Mouse (Mus musculus) urinary bladder, adult 18-20 months (tissue): ENCODE results near the gene Vars.
A peak's percentile ranks its signal among the peaks of the same experiment; 100 is the strongest.
"Not testable (repeated sequence)": the region's sequence is repeated elsewhere in the genome, so short reads cannot be mapped to it uniquely, and the experiment has no call there.

Experiments used
- DNase-seq, 2 experiments: peaks; one replicate each; pipeline ENCODE4 v3.0.0; 2022; ENCODE audit warnings: low spot score in 2 of 2, mixed read lengths in 2 of 2

Gene Vars

DNA sequence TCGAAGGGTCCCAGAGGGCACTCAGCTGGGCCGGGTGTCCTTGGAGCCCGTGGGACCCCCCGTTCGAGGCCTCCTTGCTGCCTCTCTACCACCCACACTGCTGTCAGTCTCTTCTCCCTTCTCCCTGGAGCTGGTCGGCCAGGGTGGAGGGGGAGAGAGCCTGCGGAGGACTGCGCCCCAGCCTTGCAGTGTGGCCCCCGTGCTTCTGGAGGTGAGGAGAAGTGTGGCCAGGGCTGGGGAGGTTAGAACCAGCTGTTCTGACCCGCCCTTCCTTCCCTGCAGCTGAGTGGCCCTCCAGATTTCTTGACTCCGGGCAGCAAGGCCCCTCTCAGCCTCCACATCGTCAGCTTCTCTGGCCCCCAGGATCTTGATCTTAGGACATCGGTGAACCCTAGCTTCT is 23.5 kb downstream of the Vars start:
- no peak for DNase-seq

DNA sequence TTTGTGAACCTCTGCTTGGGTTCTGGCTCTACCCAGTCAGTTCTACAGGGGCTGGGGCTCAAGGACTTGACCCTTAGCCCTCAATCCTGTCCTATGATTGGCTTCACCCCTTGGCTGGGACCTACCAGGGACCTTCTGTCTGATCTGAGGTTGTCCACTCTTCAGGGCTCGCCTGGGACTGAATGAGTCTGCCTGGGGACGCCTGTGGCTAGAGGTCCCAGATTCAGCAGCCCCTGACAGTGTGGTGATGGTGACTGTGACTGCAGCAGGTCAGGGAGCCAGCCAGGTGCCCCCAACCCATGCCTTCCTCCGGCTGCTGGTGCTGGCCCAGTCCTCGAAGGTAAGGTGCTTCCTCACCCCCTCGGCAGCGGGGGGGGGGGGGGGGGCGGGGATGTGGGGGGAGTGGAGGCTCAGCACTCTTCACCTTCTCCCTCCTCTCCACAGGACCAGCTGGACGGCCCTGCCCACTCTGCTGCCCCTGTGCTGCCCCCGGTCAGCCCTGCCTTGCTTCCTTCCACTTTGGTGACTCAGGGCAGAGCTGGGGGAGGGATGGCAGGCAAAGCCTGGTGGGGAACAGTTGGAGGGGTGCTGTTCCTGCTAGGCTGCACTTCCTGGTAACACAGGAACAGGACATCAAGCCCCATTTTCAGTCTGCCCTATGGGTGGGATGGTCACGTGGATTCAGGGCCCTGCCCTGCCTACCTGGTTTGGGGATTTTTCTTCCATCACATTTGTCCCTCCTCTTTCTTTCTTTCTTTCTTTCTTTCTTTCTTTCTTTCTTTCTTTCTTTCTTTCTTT is 24.1 kb downstream of the Vars start:
- no peak for DNase-seq

DNA sequence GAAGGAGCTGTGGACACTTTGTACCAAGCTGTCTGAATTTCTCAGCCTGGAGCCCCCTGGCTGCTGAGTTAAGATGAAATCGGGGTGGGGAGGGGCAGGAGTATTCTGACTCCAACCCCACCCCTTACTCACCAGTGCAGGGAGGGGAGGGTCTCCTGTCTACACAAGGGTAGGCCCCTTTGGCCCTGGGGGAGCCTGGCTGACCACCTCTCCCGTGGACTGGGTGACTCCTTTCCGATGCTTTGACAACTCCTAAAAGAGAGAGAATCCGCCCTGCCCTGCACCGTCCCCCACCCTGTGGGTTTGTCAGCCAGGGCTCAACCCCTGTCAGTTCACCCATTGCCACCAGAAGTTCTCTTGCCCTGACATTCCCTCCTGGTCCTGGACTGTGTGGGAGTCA is 25.4 kb downstream of the Vars start:
- no peak for DNase-seq

DNA sequence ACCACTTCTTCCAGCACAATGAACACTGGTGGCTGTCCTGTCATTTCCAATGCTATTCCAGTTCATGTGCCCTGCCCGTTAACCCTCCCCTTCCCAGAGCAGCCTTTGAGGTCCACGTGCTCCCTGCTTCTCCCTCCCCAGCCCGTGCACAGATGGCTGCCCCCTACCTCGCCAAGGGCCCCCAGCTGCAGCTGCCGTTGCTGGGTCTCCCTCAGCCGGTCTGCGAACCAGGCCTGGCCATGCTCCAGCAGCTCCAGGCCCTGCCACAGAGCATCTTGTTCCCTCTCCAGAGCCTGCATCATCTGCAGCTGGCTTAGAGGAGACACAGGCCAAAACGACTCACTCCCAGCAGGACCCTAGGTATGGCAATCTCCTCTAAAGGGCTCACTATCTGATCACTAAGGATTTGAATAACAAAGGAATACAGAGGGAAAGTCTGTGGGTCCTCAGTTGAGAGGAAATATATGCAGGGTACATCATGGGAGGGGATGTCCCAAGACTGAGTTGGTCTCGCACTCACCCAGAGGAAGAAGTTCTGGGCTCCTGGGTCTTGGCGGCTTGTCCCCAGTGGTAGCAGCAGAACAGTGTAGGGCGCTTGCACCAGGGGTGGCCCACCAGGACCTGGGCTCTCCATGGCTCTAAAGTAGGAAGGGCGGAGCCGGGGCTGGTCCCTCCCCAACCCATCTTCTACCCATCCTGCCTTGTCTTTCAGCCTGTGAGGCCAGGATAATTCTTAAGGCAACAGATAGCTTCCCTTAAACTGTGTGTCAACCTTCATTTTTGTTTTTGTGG is 26.7 kb downstream of the Vars start, which contains the start of gene Sapcd1:
TSS of gene Sapcd1 (minus strand) at position 740 of the 792 bp plus-strand sequence.
- DNase-seq: no peak

DNA sequence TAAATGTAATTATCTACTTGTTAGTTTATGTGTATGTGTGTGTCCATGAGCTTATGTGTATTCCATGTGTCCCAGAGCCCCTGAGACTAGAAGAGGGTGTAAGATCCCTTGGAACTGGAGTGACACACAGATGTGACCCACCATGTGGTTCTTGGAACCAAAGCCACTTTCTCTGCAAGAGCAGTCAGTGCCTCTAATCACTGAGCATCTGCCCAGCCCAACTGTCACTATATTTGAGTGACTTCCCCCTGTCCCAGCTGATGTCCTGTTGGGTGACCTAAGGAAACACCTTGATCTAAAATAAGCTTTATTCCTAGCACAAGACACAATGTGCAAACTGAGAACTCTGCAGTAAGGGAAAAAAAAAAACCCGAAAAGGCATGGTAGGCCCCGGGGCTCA is 27.5 kb downstream of the Vars start:
- DNase-seq: no peak

DNA sequence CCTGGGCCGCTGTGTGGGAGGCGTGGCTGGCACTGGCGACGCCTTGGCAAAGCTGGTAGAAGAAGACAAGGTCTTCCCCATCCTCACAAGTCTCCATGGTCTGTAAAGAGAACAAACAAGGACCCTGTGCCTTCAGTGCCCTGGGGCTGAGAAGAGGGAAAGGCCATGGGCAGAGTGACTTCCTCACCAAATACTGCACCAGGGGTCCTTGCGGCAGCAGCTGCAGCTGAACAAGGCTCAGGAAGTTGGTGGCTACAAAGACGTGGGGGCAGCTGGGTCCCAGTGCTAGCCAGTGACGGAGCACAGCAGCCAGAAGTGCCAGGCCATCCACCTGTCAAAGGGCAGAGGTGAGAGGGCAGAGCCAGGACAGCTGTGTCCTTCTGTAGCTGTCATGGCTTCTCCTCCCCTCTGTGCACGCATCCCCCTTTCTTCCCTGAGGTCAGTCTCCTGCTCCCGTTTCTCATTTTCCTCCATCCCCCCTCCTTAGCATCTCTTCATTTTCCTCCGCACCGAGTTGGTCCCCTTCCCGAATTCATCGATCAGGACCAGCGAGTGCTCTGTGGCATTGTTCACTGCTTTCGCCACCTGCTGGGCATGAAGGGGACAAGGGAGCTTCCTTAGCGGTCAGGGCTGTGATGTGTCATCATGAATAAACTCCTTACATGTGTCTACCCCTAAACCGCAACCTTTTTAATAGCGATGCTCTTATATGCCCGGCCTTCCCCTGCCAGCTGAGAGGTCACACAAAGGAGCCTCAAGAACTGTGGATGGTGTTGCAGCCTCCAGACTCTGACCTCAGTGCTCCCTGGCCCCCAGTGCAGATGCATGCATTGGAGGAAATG is 29.1 kb downstream of the Vars start:
- DNase-seq: no peak

DNA sequence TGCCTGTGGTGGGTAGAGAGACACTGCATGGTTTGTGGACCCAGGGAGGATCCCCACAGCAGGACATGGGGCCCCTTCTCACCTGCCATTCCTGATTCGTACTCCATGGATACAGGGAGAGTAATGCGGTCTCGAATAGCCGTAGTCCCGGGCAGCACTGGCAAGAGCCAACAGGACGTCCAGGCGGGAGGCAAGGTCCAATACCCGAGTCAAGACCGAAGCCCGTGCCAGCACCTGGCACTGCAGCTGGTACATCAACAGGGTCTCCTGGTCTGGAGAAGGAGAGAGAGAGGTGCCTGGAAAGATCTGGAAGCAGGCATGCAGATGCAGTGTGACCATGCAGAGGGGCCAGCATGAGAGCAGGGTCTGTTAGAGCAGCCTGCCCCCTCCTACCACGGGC is 30.5 kb downstream of the Vars start:
- DNase-seq: no peak

DNA sequence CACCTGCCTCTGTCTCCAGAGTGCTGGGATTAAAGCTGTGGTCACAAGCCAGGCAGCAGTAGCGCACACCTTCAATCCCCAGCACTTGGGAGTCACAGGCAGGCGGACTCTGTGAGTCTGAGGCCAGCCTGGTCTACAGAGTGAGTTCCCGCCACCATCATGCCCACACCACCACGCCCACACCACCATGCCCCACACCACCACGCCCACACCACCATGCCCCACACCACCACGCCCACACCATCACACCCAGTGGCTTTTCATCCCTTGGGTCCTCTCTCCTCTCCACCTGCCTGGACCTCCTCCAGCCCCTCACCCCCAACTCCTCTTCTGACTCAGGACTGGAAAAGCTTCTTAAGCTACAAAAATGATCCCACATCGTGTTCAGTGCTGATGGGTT is 31.1 kb downstream of the Vars start:
- no peak for DNase-seq

DNA sequence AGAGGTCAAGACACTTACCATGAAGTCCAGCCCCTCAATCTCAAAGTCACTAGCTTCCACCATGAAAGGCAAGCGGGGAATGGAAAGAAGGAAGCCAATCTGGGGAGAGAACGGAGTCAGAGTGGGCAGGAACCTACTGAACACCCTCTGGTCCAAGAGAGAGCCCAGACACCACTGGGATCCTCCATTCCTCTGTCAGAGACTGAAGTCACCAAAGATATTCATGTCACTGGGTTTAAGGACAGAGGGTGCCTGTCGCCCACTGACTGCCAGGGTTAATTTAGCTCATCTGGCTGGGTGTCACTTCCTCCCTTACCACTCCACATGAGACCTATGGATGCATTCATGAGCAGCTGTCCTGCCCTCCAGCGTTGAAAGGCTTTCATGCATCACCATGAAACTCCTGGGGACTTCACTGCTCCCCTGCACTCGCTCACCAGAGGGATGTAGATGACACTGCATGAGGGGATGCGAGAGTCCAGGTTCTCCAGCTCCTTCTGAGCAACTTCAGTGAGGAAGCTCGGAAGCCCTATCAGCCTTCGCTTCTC is 31.6 kb downstream of the Vars start:
- no peak for DNase-seq

DNA sequence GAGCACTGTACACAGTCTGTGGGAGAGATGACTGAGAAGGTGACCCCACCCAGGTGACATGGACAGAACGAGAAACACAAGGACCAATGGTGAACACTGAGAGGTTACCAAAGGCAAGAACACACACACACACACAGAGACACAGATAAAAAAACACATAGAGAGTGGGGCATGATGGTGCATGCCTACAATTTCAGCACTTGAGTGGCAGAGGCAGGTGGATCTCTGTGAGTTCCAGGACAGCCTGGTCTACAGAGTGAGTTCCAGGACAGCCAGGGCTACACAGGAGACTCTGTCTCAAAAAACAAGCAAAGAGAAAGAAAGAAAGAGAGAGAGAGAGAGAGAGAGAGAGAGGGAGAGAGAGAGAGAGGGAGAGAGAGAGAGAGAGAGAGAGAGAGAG is 32.9 kb downstream of the Vars start:
- DNase-seq: not testable (repeated sequence)

DNA sequence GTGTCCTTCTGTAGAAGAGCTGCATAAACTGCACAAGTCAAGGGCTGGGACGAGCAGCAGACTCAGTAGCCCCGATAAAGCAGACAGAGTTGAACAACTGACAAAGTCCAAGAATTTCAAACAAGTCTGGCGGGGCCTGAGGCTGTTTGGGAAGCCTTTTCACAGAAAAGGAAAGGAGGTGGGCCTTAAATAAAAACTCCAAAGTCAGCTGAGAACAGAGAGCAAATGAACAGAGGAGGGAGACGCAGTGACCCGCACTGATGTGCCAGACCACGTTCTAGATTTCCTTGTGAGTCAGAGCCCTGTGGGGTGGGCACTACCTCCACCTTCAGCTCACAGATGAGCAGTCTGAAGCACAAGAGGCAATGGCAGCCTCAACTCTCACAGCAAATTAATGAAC is 34.1 kb downstream of the Vars start:
- DNase-seq: no peak

DNA sequence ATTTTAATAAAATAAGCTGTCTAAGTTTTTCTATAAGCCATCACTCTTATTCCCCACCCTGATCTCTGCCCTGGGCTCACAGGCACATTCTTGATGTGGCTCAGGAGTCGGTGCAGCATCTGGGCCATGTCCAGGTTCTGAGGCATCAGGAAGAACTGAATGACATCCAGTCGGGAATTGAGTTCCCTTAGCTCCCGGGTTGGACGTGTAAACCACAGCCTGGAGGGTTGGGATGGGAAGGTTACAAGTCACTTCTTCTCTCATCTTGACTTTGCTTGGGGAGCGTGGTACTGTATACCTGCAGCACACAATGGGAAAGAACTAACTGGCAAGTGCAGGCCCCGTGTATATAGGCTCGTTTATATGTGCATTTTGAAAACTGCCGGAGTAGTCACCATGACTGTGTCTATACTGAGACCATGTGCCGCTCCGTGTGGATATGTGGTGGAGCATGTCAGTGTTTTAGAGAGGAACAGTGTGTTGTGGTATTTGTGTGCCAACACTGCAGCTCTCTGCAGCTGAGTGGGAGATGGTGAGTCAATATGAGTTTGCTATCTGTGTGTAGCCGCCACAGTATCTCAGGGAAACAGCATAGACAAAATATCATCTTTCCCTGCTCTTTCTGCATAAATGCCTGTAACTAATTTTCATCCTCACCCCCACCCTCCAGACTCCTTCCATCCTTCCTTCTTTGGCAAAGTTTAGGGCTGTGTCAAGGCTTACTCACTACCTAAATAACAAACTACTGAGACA is 38.5 kb downstream of the Vars start:
- no peak for DNase-seq

DNA sequence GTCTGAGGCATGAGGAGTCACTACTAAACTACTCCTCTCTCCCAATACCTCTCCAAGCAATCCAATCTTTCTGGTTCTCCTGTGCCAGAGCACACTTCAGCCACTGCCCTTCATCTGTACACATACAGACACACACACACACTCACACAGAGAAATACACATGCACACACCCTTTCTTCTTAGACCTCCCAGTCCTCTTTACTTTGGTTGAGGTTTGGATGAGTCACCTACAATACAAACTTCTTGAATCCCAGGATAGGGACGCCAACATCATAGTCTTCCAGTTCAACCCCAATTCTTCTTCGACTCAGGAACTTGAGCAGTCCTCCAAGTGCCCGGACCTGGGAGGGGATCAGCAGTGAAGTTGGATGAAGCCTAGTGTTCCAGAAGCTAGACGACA is 43.0 kb downstream of the Vars start:
- DNase-seq: no peak

DNA sequence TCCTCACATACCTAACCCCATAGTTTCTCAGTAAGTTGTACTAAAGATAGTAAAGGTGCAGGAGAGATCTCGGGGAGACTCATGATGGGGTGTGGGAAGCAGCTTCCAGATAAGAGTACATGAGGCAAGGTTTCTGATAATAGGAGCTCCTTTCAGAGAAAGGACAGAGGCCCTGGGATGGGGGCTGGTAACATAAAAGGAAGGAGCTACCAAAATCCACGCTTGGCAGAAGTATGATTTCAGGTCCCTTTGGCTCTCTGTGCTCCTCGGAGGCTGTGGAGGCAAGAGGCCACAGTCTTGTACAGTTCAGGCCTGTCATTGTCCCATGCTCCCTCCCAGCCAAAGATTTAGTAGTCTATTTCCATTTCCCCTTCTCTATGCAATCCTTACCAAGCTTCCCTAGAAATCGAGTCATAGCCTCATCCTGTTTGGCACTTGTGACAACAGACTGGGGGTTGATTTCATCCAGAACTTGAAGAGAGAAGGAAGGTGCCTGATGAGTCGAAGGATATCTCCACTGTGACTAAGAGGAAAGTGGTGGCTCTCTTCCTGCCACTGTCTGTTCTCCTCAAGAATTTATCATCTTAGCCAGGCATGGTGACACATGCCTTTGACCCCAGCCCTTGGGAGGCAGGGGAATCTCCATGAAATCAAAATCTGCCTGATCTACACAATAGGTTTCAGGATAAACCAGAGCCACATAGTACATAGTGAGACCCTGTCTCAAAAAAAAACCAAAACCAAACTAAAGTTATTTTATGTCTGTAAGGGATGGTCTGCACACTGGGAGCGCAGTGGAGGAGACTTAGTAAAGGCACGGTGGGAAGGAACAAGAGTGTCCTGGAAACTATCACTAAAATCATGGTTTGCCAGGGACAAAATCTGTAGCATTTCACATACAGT is 44.4 kb downstream of the Vars start:
- DNase-seq: no peak

DNA sequence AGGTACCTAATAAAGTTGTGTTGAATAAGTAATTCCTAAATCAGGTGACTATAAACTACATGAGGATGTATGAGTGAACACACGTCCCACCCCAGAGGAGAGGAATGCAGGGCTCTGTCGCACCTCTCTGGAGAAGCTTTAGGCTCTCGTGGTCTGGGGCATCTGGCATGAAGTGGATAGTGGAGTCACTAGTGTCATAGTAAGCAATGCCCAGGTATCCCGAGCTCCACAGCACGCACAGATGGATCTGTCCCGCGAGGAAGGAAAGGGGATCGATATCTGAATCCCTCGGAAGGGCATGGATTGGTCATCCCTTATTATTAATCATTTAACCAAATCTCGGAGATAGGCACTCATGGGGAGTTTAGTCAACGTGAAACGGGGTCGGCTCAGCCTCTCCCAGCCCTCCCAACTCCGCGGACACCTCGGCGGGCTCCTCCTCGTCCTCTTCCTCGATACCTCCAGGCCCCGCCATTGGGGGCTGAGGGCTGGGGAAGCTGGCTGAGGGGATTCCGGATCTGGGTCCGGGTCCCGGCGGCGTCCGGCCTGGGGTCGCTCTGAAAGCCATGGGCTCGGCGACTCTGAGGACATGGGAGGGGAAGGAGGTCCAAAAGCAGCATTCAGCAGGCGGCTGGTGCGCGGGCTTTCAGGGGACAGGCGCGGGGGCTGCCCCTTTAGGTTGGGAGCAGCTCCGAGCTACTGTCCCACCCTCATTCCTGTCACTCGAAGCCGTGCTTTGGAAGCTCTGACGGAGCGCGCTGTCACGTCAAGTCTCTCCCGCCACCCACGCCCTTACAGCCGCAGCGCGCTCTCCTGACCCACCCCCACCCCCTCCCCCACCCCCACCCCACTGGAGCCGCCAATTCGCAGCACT is 45.3 kb downstream of the Vars start:
- no peak for DNase-seq

DNA sequence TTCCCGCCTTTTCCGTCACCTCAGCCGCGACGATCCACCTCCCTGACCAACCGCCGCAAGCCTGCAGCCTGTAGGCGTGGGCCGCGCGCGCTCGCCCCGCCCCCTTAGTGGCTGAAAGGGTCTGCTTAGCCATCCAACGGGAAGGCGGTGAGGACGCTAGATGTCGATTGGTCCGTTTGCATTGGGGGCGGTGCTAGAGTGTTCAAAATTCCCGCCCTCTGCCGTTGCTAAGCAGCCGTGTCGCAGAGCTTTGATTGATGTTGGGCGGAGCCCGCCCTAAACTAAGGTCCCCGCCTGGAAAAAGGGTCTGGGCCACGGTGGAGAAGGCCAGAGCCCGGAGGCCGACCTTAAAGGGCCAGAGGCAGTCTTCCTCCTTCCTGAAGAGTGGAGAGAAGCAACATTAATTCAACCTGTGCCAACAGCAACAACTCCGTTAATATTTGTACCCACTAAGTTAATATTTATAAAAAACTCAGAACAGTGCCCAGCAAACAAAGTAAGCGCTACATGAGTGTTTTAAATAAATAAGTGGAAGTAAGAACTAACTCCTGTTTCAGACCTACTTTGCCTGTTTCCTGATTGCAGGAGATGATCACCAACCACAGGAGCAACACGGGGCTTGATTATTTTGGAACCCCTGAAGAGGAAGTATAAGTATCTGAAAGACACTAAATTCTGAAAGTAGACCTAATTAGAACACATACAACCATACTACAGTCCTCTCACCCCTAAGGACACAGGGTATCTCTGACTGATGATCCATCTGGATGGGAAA is 46.1 kb downstream of the Vars start, which contains the start of gene Msh5:
TSS of gene Msh5 (minus strand) at position 65 of the 775 bp plus-strand sequence.
- peak; percentile 90 to 95 for DNase-seq

DNA sequence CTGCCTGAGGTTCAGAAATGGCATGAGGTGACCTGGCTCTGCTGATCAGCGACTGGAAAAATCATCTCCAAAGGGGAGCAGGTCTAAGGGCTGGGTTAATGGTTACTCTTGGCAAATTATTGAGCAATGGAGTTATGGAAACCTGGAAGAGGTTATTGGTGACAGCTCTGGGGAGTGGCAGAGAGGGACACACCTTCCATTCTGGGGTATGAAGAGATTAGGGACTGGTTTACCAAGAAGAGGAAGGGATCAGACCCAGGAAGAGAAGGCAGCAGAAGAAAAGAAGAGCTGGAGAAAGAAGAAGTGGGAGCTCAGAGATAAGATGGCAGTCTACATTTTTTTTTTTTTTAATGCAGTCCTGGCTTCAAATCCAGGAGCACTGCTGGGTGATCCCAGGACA is 46.9 kb downstream of the Vars start:
- no peak for DNase-seq
